Mouse (Mus musculus): ENCODE measurements at regions not wholly inside any gene's neighbourhood (a gene's known extent, or its start where the extent isn't known, plus 50 kb on each side); places are given as distances from the start of the nearest gene placed in this dataset.

GRCm38 (mm10) chr2:147905759-147906740 lies 140.7 kb downstream of the Foxa2 start:
- 0 out of 2 replicates have a peak, but pooled peaks have one; percentile 47 for ATAC-seq (ENCODE audit: low read depth)
- H3K27ac ChIP-seq (replicated peaks), result no peak overlapping the region
- 4% methylated on average over 19 of the region's 19 CpGs for WGBS
- H3K9me3 ChIP-seq, result no peaks in the 10 kb centered on the region
- peaks cover 20% of the 10 kb centered on the region for H3K4me1 ChIP-seq (replicated peaks)
- no peak overlapping the region for H3K4me3 ChIP-seq
- no peaks in the 10 kb centered on the region for H3K36me3 ChIP-seq
- no peak overlapping the region for H3K9ac ChIP-seq
- H3K27me3 ChIP-seq, result peaks cover 97% of the 10 kb centered on the region
- H3K4me2 ChIP-seq, result no peak overlapping the region

- Histone ChIP-seq H3K4me1 (replicated peaks) (peaks cover 20% of the 10 kb centered on the region), H3K9me3 (no peaks in the 10 kb centered on the region), H3K9ac (no peak overlapping the region), H3K4me3 (no peak overlapping the region), H3K27me3 (peaks cover 97% of the 10 kb centered on the region), H3K4me2 (no peak overlapping the region), H3K36me3 (no peaks in the 10 kb centered on the region), H3K27ac (replicated peaks) (no peak overlapping the region)
- 3% methylated on average over 3 of the region's 3 CpGs for WGBS
- no peak for ATAC-seq (ENCODE audit: low read depth)
Measured at GRCm38 (mm10) chr2:147905118-147905517, 141.7 kb downstream of the Foxa2 start.

- no peaks in the 10 kb centered on the region for H3K36me3 ChIP-seq
- H3K4me1 ChIP-seq (replicated peaks), result no peaks in the 10 kb centered on the region
- H3K27ac ChIP-seq (replicated peaks), result no peak overlapping the region
- H3K27me3 ChIP-seq, result peaks cover 90% of the 10 kb centered on the region
- H3K9ac ChIP-seq, result no peak overlapping the region
- H3K4me3 ChIP-seq, result no peak overlapping the region
- H3K4me2 ChIP-seq, result no peak overlapping the region
- ATAC-seq (ENCODE audit: low read depth), result no peak
- 92% methylated on average over 1 of the region's 1 CpGs for WGBS
- no peaks in the 10 kb centered on the region for H3K9me3 ChIP-seq
Measured at GRCm38 (mm10) chr2:147899236-147899635, 147.5 kb downstream of the Foxa2 start.

GRCm38 (mm10) chr2:147895691-147896090 lies 151.1 kb downstream of the Foxa2 start:
- H3K4me1 ChIP-seq (replicated peaks), result no peaks in the 10 kb centered on the region
- no peak for ATAC-seq (ENCODE audit: low read depth)
- H3K4me3 ChIP-seq, result no peak overlapping the region
- no peaks in the 10 kb centered on the region for H3K36me3 ChIP-seq
- no peak overlapping the region for H3K9ac ChIP-seq
- no peaks in the 10 kb centered on the region for H3K9me3 ChIP-seq
- no peak overlapping the region for H3K4me2 ChIP-seq
- 3% methylated on average over 1 of the region's 1 CpGs for WGBS
- peaks cover 75% of the 10 kb centered on the region for H3K27me3 ChIP-seq
- H3K27ac ChIP-seq (replicated peaks), result no peak overlapping the region

DNA sequence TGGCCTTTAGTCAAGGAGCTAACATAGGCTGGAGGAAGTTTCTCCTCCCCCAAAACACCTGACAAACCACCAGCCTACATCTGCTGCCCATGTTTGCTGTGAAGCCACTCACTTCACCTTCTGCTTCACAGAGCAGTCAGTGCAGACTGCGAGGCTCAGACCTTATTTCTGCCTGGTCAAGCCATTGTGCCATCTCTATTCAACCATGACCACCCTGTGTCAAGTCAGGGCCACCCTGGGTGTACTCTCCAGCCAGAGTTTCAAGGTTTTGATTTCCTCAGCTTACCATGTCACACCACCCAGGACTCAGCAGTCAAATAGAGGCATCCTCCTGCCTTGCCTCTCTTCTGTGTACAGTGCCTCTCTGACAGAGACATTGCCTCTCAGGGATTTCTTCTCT lies 152.6 kb downstream of the Foxa2 start:
- no peak overlapping the region for H3K4me2 ChIP-seq
- 43% methylated on average over 1 of the region's 1 CpGs for WGBS
- no peak overlapping the region for H3K27ac ChIP-seq (replicated peaks)
- no peaks in the 10 kb centered on the region for H3K9me3 ChIP-seq
- no peaks in the 10 kb centered on the region for H3K36me3 ChIP-seq
- no peak overlapping the region for H3K9ac ChIP-seq
- H3K27me3 ChIP-seq, result peaks cover 70% of the 10 kb centered on the region
- no peak for ATAC-seq (ENCODE audit: low read depth)
- H3K4me1 ChIP-seq (replicated peaks), result no peaks in the 10 kb centered on the region
- no peak overlapping the region for H3K4me3 ChIP-seq

DNA sequence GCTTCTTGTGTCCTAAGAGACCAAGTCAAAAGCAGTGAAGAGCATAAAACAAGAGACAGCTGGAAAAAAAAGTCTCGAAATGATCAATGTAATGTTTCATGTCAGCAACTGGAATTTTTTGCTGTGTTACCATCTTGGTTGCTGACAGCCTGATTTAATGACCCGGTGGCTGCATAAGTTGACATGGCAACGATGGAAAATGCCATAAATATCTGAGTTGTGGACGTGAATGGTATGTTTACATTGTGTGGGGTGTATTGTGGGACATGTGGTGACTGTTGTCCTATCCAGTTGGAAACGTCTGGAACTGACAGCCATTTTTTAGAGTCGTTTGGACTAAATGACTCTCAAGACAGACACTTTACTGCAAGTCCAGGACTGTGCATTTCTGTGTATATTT lies 160.6 kb downstream of the Foxa2 start:
- Histone ChIP-seq H3K4me2 (no peak overlapping the region), H3K27ac (replicated peaks) (no peak overlapping the region), H3K4me1 (replicated peaks) (no peaks in the 10 kb centered on the region; the same call in 1 of the 2 replicates), H3K9me3 (0 out of 2 replicates have a peak, but pooled peaks cover 2% of the 10 kb centered on the region), H3K4me3 (no peak overlapping the region), H3K9ac (no peak overlapping the region), H3K36me3 (no peaks in the 10 kb centered on the region), H3K27me3 (peaks cover 62% of the 10 kb centered on the region)
- 20% methylated on average over 6 of the region's 6 CpGs for WGBS
- ATAC-seq (ENCODE audit: low read depth), result no peak

- Histone ChIP-seq H3K27ac (replicated peaks) (no peak overlapping the region), H3K9ac (no peak overlapping the region), H3K4me1 (replicated peaks) (peaks cover 27% of the 10 kb centered on the region), H3K4me3 (no peak overlapping the region), H3K9me3 (no peaks in the 10 kb centered on the region), H3K4me2 (peak overlapping the region; percentile 62), H3K27me3 (peaks cover 77% of the 10 kb centered on the region), H3K36me3 (no peaks in the 10 kb centered on the region)
- 6% methylated on average over 13 of the region's 13 CpGs for WGBS
- ATAC-seq (ENCODE audit: low read depth), result no peak
Measured at GRCm38 (mm10) chr2:147877907-147878306, 168.9 kb downstream of the Foxa2 start.

- Histone ChIP-seq H3K4me3 (peak overlapping the region; percentile 40), H3K9ac (peak overlapping the region; percentile 47; the same call in 1 of the 2 replicates), H3K9me3 (no peaks in the 10 kb centered on the region), H3K4me1 (replicated peaks) (peaks cover 27% of the 10 kb centered on the region), H3K36me3 (no peaks in the 10 kb centered on the region), H3K4me2 (peak overlapping the region; percentile 62), H3K27ac (replicated peaks) (no peak overlapping the region), H3K27me3 (peaks cover 79% of the 10 kb centered on the region)
- 7% methylated on average over 4 of the region's 4 CpGs for WGBS
- ATAC-seq (ENCODE audit: low read depth), result peak; percentile 51; the same call in 1 of the 2 replicates
Measured at GRCm38 (mm10) chr2:147877543-147877904, 169.2 kb downstream of the Foxa2 start.

DNA sequence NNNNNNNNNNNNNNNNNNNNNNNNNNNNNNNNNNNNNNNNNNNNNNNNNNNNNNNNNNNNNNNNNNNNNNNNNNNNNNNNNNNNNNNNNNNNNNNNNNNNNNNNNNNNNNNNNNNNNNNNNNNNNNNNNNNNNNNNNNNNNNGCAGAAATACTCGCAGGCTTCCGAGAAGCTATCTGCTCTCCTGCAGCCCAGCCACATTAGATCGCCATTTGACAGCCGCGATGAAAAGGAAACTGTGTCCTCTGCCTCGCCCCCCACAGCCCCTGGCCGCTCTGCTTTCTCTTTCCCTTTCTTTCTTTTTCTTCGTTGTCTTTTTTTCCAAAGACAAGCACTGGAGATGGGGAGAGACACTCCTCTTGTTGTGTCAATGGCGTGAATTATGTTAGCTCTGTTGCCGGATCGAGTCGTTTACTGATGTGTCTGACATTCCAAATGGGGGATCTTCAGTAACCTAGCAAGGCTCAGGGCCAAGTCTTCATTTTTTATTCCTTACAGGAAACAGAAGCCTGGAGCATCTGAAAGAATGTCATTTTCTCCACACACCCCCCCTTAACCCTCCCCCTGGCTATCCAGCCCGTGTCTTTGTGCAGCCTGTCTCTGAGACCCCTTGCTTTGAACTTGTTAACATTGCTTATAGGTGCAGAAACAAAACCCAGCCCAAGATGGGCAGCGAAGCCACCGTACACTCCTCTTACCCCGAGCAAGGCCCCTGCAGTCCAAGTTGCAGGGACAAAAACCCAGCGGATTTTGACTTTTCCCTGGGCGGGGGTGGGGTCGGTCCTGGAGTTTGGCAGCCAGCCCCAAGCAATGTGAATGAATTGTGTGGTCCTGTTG lies 169.8 kb downstream of the Foxa2 start:
- peaks cover 27% of the 10 kb centered on the region for H3K4me1 ChIP-seq (replicated peaks)
- ATAC-seq (ENCODE audit: low read depth), result peak; percentile 62
- no peaks in the 10 kb centered on the region for H3K9me3 ChIP-seq
- peak overlapping the region; percentile 62 for H3K4me2 ChIP-seq
- peak overlapping the region; percentile 40 for H3K4me3 ChIP-seq
- no peak overlapping the region for H3K27ac ChIP-seq (replicated peaks)
- H3K27me3 ChIP-seq, result peaks cover 85% of the 10 kb centered on the region
- H3K9ac ChIP-seq, result peak overlapping the region; percentile 47
- 2% methylated on average over 19 of the region's 19 CpGs for WGBS
- no peaks in the 10 kb centered on the region for H3K36me3 ChIP-seq

- Histone ChIP-seq H3K4me2 (no peak overlapping the region), H3K36me3 (no peaks in the 10 kb centered on the region), H3K4me1 (replicated peaks) (peaks cover 21% of the 10 kb centered on the region), H3K9me3 (no peaks in the 10 kb centered on the region), H3K27ac (replicated peaks) (no peak overlapping the region), H3K9ac (no peak overlapping the region), H3K4me3 (no peak overlapping the region), H3K27me3 (peaks cover 50% of the 10 kb centered on the region)
- WGBS, result 87% methylated on average over 3 of the region's 3 CpGs
- no peak for ATAC-seq (ENCODE audit: low read depth)
Measured at GRCm38 (mm10) chr2:147872972-147873371, 173.8 kb downstream of the Foxa2 start.

DNA sequence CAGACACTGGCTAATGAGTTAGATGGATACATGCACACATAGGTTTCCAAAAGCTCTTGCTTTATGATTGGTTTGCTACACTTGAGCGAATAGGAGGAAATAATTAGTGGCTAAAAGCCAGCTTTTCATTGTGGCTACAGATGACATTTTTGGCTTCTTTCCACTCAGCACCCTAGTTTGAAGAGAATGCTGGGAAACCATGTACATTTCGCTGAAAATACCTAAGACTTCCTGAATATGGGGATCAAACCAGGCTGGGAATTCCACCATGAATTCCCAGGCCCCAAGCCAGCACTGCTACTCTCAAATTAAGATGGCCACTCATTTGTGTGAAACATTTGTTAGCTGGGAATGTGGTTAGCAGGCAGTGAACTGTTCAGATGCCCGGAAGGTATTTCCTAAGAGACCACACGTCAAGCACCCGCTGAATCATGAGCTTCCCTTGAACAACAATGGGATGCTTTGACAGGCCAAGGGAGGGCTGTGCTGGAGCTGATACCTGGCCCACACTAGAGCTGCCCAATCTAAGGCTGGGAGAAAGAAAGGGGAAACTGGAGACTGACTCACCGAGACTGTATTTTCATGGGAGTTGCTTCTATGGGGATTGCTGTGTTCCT lies 195.5 kb downstream of the Foxa2 start:
- Histone ChIP-seq H3K9ac (no peak overlapping the region), H3K4me2 (no peak overlapping the region), H3K36me3 (no peaks in the 10 kb centered on the region), H3K27ac (replicated peaks) (no peak overlapping the region), H3K9me3 (no peaks in the 10 kb centered on the region), H3K4me1 (replicated peaks) (no peaks in the 10 kb centered on the region), H3K4me3 (no peak overlapping the region), H3K27me3 (peaks cover 32% of the 10 kb centered on the region)
- WGBS, result 80% methylated on average over 6 of the region's 6 CpGs
- no peak for ATAC-seq (ENCODE audit: low read depth)
